Mouse (Mus musculus) ES-E14 (cell line): ENCODE results near the gene H2-DMa. TPM values are rescaled to one million over a fixed set of nuclear protein-coding genes. Genes with fewer than 3 reads are reported as not detected.

Experiments used
- DNase-seq: peaks from one replicate; pipeline ENCODE4 v3.0.0-alpha.2; 2013; ENCODE audit warnings: low read depth, low spot score
- H3K27ac ChIP-seq: 2 replicates; pipeline ENCODE4 v1.5.1; 2012; ENCODE audit warnings: low read depth, mild to moderate bottlenecking, low read length, moderate library complexity, mixed read lengths; ENCODE audit not compliant: poor library complexity, insufficient read depth, severe bottlenecking
- H3K36me3 ChIP-seq: 2 replicates; pipeline ENCODE4 v1.6.1; 2012; ENCODE audit warnings: mild to moderate bottlenecking, low read length, moderate library complexity, mixed read lengths; ENCODE audit not compliant: control insufficient read depth, poor library complexity, insufficient read depth, severe bottlenecking
- H3K4me1 ChIP-seq, 2 experiments: fragments of 150-350 bp in 1 of 2; sonication (generic) in 1 of 2; 2 replicates each; pipeline ENCODE4 v1.6.1; 2012; ENCODE audit warnings: low read length in 2 of 2, mild to moderate bottlenecking in 1 of 2, mixed read lengths in 1 of 2; ENCODE audit not compliant: control insufficient read depth in 2 of 2, insufficient read depth in 2 of 2, poor library complexity in 1 of 2
- H3K4me3 ChIP-seq, 2 experiments: fragments of 150-350 bp in 1 of 2; sonication (generic) in 1 of 2; 2 replicates each; pipeline ENCODE4 v1.5.1; 2012; ENCODE audit warnings: low read length in 2 of 2, low read depth in 1 of 2, mild to moderate bottlenecking in 1 of 2, mixed read lengths in 1 of 2; ENCODE audit not compliant: insufficient read depth in 1 of 2, poor library complexity in 1 of 2, severe bottlenecking in 1 of 2
- H3K9ac ChIP-seq: 2 replicates; pipeline ENCODE4 v1.6.1; 2012; ENCODE audit warnings: low read depth, mild to moderate bottlenecking, low read length, mixed read lengths; ENCODE audit not compliant: poor library complexity, insufficient read depth, severe bottlenecking
- H3K9me3 ChIP-seq: fragments of 150-350 bp; sonication (generic); 2 replicates; pipeline ENCODE4 v1.6.1; 2012; ENCODE audit warnings: low read depth, mild to moderate bottlenecking, low read length; ENCODE audit not compliant: control insufficient read depth, insufficient read depth
- CHD2 ChIP-seq: IDR thresholded peaks from 2 replicates; pipeline ENCODE4 v1.6.1; 2014; ENCODE audit warnings: mild to moderate bottlenecking, low read depth, low read length, inconsistent platforms
- HCFC1 ChIP-seq: IDR thresholded peaks from 2 replicates; pipeline ENCODE4 v1.6.1; 2012; ENCODE audit warnings: low read length, inconsistent platforms, borderline replicate concordance; ENCODE audit not compliant: insufficient read depth
- MAFK ChIP-seq: IDR thresholded peaks from 2 replicates; pipeline ENCODE4 v1.6.1; 2014; ENCODE audit warnings: mild to moderate bottlenecking, low read depth, low read length, inconsistent platforms; ENCODE audit not compliant: insufficient read depth
- ZC3H11A ChIP-seq: IDR thresholded peaks from 2 replicates; pipeline ENCODE4 v1.6.1; 2012; ENCODE audit warnings: low read depth, mild to moderate bottlenecking, inconsistent platforms, low read length, borderline replicate concordance
- ZNF384 ChIP-seq: IDR thresholded peaks from 2 replicates; pipeline ENCODE4 v1.6.1; 2012; ENCODE audit warnings: low read depth, low read length, inconsistent platforms
- in situ Hi-C, 2 experiments: fragments of 600-800 bp; cut with MboI; formaldehyde crosslinking; loops; one replicate each; pipeline ENCODE4 v1.15.1; 2025; ENCODE audit warnings: low sequenced_read_pairs in 2 of 2, inconsistent platforms in 1 of 2; ENCODE audit not compliant: unreplicated experiment in 2 of 2
- total RNA-seq: library from RNA; depleted of rRNA; stranded (reverse); fragments of 300-350 nt; gene quantifications from 2 replicates; pipeline ENCODE4 v1.2.3, GENCODE M21; 2012; rRNA removed

The H2-DMa gene
- total RNA-seq, 1 experiment = 18.5 TPM

DNA sequence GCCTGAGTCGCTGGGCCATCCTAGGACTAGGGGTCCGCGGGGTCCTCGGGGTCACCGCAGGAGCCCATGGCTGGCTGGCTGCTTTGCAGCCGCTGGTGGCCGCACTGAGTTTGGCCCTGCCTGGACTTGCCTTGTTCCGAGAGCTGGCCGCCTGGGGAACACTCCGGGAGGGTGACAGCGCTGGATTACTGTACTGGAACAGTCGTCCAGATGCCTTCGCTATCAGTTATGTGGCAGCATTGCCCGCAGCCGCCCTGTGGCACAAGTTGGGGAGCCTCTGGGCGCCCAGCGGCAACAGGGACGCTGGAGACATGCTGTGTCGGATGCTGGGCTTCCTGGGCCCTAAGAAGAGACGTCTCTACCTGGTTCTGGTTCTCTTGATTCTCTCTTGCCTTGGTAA is 68.7 kb downstream of the H2-DMa start:
- Histone ChIP-seq H3K9me3 (no peaks in the 10 kb centered on the region), H3K4me3 (peak overlapping the region; percentile 66 to 88), H3K36me3 (no peaks in the 10 kb centered on the region), H3K9ac (peak overlapping the region; percentile 37), H3K27ac (no peak overlapping the region), H3K4me1 (peaks cover 0 to 5% of the 10 kb centered on the region in 2 experiments; a peak in 1 of 4 replicates)
- DNase-seq = no peak
- in situ Hi-C loops = no loop called here
- TF ChIP-seq MAFK (no peak), CHD2 (no peak), ZNF384 (no peak), ZC3H11A (no peak), HCFC1 (no peak)

Other genes starting within 250 kb of the H2-DMa start
- 11.6 and 19.7 TPM in 2 replicates for gene Gm7029, start 245.7 kb upstream of the H2-DMa start, total RNA-seq
- 149 and 187 TPM in 2 replicates for gene Kifc1, start 228.9 kb upstream of the H2-DMa start, total RNA-seq
- gene Platr17, start 214.4 kb upstream of the H2-DMa start, total RNA-seq = 33.2 and 46.0 TPM in 2 replicates
- gene Daxx, start 210.1 kb upstream of the H2-DMa start, total RNA-seq = 67.3 and 73.7 TPM in 2 replicates
- gene Tapbp, start 203.6 kb upstream of the H2-DMa start, total RNA-seq = 39.4 and 64.9 TPM in 2 replicates
- 32.8 and 34.8 TPM in 2 replicates for gene Zbtb22, start 203.6 kb upstream of the H2-DMa start, total RNA-seq
- 65.8 and 129 TPM in 2 replicates for gene Rgl2, start 190.0 kb upstream of the H2-DMa start, total RNA-seq
- gene Pfdn6, start 179.2 kb upstream of the H2-DMa start, total RNA-seq = 175 and 201 TPM in 2 replicates
- 65.6 and 78.2 TPM in 2 replicates for gene Wdr46, start 178.9 kb upstream of the H2-DMa start, total RNA-seq
- gene B3galt4, start 168.1 kb upstream of the H2-DMa start, total RNA-seq = 10.3 and 15.3 TPM in 2 replicates
- gene Vps52, start 163.7 kb upstream of the H2-DMa start, total RNA-seq = 23.2 and 24.8 TPM in 2 replicates
- 4,706 and 5,724 TPM in 2 replicates for gene Rps18, start 163.5 kb upstream of the H2-DMa start, total RNA-seq
- gene H2-K1, start 119.2 kb upstream of the H2-DMa start, total RNA-seq = 69.5 and 155 TPM in 2 replicates
- gene Ring1, start 94.9 kb upstream of the H2-DMa start, total RNA-seq = 5.6 and 8.9 TPM in 2 replicates
- gene H2-Ke6, start 91.5 kb upstream of the H2-DMa start, total RNA-seq = 15.5 and 27.7 TPM in 2 replicates
- 253 and 394 TPM in 2 replicates for gene Slc39a7, start 87.9 kb upstream of the H2-DMa start, total RNA-seq
- gene Rxrb, start 87.7 kb upstream of the H2-DMa start, total RNA-seq = 52.4 and 79.2 TPM in 2 replicates
- 1.3 and 1.4 TPM in 2 replicates for gene Col11a2, start 80.1 kb upstream of the H2-DMa start, total RNA-seq
- gene H2-Oa, start 27.2 kb upstream of the H2-DMa start, total RNA-seq = 0.54 TPM in 1 of 2 replicates, not detected in the other
- gene Brd2, start 3.1 kb downstream of the H2-DMa start, total RNA-seq = 257 and 321 TPM in 2 replicates
- 0.31 TPM in 1 of 2 replicates, not detected in the other for gene H2-DMb2, start 23.8 kb downstream of the H2-DMa start, total RNA-seq
- 3.1 and 5.0 TPM in 2 replicates for gene H2-DMb1, start 33.5 kb downstream of the H2-DMa start, total RNA-seq
- gene Tap1, start 68.0 kb downstream of the H2-DMa start, total RNA-seq = 13.9 and 23.1 TPM in 2 replicates
- gene Psmb9, start 68.2 kb downstream of the H2-DMa start, total RNA-seq = 3.8 and 4.1 TPM in 2 replicates
- gene Psmb8, start 78.2 kb downstream of the H2-DMa start, total RNA-seq = 3.2 and 7.4 TPM in 2 replicates
- 4.0 and 5.1 TPM in 2 replicates for gene Tap2, start 84.0 kb downstream of the H2-DMa start, total RNA-seq
- gene H2-Ob, start 119.4 kb downstream of the H2-DMa start, total RNA-seq = not detected in 2 replicates
- gene H2-Ab1, start 138.1 kb downstream of the H2-DMa start, total RNA-seq = 1.9 and 2.9 TPM in 2 replicates
- gene H2-Aa, start 168.3 kb downstream of the H2-DMa start, total RNA-seq = 0.48 and 1.6 TPM in 2 replicates
- 3.4 and 5.7 TPM in 2 replicates for gene H2-Eb1, start 186.3 kb downstream of the H2-DMa start, total RNA-seq
- gene H2-Eb2, start 206.1 kb downstream of the H2-DMa start, total RNA-seq = not detected in 2 replicates
- not detected in 2 replicates for gene Btnl2, start 235.3 kb downstream of the H2-DMa start, total RNA-seq